Mouse (Mus musculus) MEL (cell line): ENCODE measurements around the gene Shf. TPM values are rescaled to one million over a fixed set of nuclear protein-coding genes. Genes with fewer than 3 reads are reported as not detected.

Experiments
- DNase-seq: peaks from one replicate; pipeline ENCODE4 v3.0.0; 2011; ENCODE audit warnings: low read depth, low spot score
- H3K27ac ChIP-seq: 2 replicates; pipeline ENCODE4 v1.5.1; 2012; ENCODE audit warnings: low read depth, mild to moderate bottlenecking, control low read depth, low read length, moderate library complexity; ENCODE audit not compliant: control insufficient read depth
- H3K27me3 ChIP-seq, 2 experiments: fragments of 150-350 bp in 1 of 2; sonication (generic) in 1 of 2; 2 replicates each; pipeline ENCODE4 v1.6.1; 2012; ENCODE audit warnings: low read length in 2 of 2, mild to moderate bottlenecking in 2 of 2, improper control_type of control experiment in 1 of 2, moderate library complexity in 1 of 2; ENCODE audit not compliant: insufficient read depth in 2 of 2, control insufficient read depth in 1 of 2
- H3K36me3 ChIP-seq, 2 experiments: 2 replicates each; pipeline ENCODE4 v1.6.1; 2012 to 2014; ENCODE audit warnings: low read length in 2 of 2, improper control_type of control experiment in 1 of 2, inconsistent platforms in 1 of 2, mild to moderate bottlenecking in 1 of 2; ENCODE audit not compliant: insufficient read depth in 2 of 2, control insufficient read depth in 1 of 2
- H3K4me1 ChIP-seq, 2 experiments: fragments of 150-350 bp in 1 of 2; sonication (generic) in 1 of 2; 2 replicates each; pipeline ENCODE4 v1.6.1; 2012; ENCODE audit warnings: low read length in 2 of 2, improper control_type of control experiment in 1 of 2, mild to moderate bottlenecking in 1 of 2; ENCODE audit not compliant: insufficient read depth in 2 of 2, control insufficient read depth in 1 of 2
- H3K4me3 ChIP-seq, 2 experiments: fragments of 150-350 bp in 1 of 2; sonication (generic) in 1 of 2; 2 replicates each; pipeline ENCODE4 v1.5.1; 2012; ENCODE audit warnings: low read depth in 2 of 2, low read length in 2 of 2, mild to moderate bottlenecking in 2 of 2, moderate library complexity in 2 of 2, control low read depth in 1 of 2, improper control_type of control experiment in 1 of 2; ENCODE audit not compliant: control insufficient read depth in 1 of 2, insufficient read depth in 1 of 2
- H3K79me2 ChIP-seq: 2 replicates; pipeline ENCODE4 v1.6.1; 2012; ENCODE audit warnings: mild to moderate bottlenecking, low read length, moderate library complexity; ENCODE audit not compliant: control insufficient read depth, poor library complexity, insufficient read depth
- H3K9ac ChIP-seq: 2 replicates; pipeline ENCODE4 v1.6.1; 2012; ENCODE audit warnings: low read depth, mild to moderate bottlenecking, control low read depth, low read length, moderate library complexity; ENCODE audit not compliant: control insufficient read depth, poor library complexity, severe bottlenecking
- H3K9me3 ChIP-seq: fragments of 150-350 bp; sonication (generic); replicated peaks from 2 replicates; pipeline ENCODE4 v1.6.1; 2012; ENCODE audit warnings: mild to moderate bottlenecking, low read length, improper control_type of control experiment, moderate library complexity; ENCODE audit not compliant: insufficient read depth
- BHLHE40 ChIP-seq: IDR thresholded peaks from 2 replicates; pipeline ENCODE4 v1.6.1; 2012; ENCODE audit warnings: low read depth, mild to moderate bottlenecking, inconsistent platforms, low read length, improper control_type of control experiment, borderline replicate concordance
- CTCF ChIP-seq, 3 experiments: IDR thresholded peaks in 2 of 3; conservative IDR thresholded peaks in 1 of 3; 2 replicates each; pipeline ENCODE4 v1.5.1; 2011 to 2012; ENCODE audit warnings: low read length in 3 of 3, low read depth in 2 of 3, mild to moderate bottlenecking in 2 of 3, improper control_type of control experiment in 1 of 3, inconsistent platforms in 1 of 3, mixed read lengths in 1 of 3, moderate library complexity in 1 of 3; ENCODE audit not compliant: control insufficient read depth in 1 of 3, insufficient read depth in 1 of 3, poor library complexity in 1 of 3, severe bottlenecking in 1 of 3
- E2F4 ChIP-seq: IDR thresholded peaks from 2 replicates; pipeline ENCODE4 v1.6.1; 2011; ENCODE audit warnings: low read depth, low read length, improper control_type of control experiment, borderline replicate concordance
- ELF1 ChIP-seq: IDR thresholded peaks from 2 replicates; pipeline ENCODE4 v1.6.1; 2014; ENCODE audit warnings: low read depth, mild to moderate bottlenecking, inconsistent platforms, low read length, improper control_type of control experiment, moderate library complexity
- EP300 ChIP-seq, 2 experiments: IDR thresholded peaks; 2 replicates each; pipeline ENCODE4 v1.6.1; 2011; ENCODE audit warnings: improper control_type of control experiment in 2 of 2, low read length in 2 of 2, low read depth in 1 of 2, mild to moderate bottlenecking in 1 of 2
- ETS1 ChIP-seq: IDR thresholded peaks from 2 replicates; pipeline ENCODE4 v1.6.1; 2012; ENCODE audit warnings: low read depth, mild to moderate bottlenecking, inconsistent platforms, low read length, improper control_type of control experiment, moderate library complexity
- HCFC1 ChIP-seq: IDR thresholded peaks from 2 replicates; pipeline ENCODE4 v1.6.1; 2012; ENCODE audit warnings: low read depth, mild to moderate bottlenecking, inconsistent platforms, low read length, improper control_type of control experiment, moderate library complexity
- KAT2A ChIP-seq: conservative IDR thresholded peaks from 2 replicates; pipeline ENCODE4 v1.6.1; 2012; ENCODE audit warnings: low read depth, low read length, improper control_type of control experiment, inconsistent platforms
- MAFK ChIP-seq: IDR thresholded peaks from 2 replicates; pipeline ENCODE4 v1.6.1; 2011; ENCODE audit warnings: low read depth, mild to moderate bottlenecking, low read length, improper control_type of control experiment, borderline replicate concordance
- MAZ ChIP-seq: IDR thresholded peaks from 2 replicates; pipeline ENCODE4 v1.6.1; 2012; ENCODE audit warnings: low read depth, mild to moderate bottlenecking, inconsistent platforms, low read length, improper control_type of control experiment
- MXI1 ChIP-seq: IDR thresholded peaks from 2 replicates; pipeline ENCODE4 v1.6.1; 2011; ENCODE audit warnings: mild to moderate bottlenecking, low read depth, low read length, improper control_type of control experiment
- MYC ChIP-seq: IDR thresholded peaks from 2 replicates; pipeline ENCODE4 v1.6.1; 2011; ENCODE audit warnings: low read depth, mild to moderate bottlenecking, low read length, improper control_type of control experiment, moderate library complexity
- RCOR1 ChIP-seq: IDR thresholded peaks from 2 replicates; pipeline ENCODE4 v1.6.1; 2012; ENCODE audit warnings: low read depth, mild to moderate bottlenecking, inconsistent platforms, low read length, improper control_type of control experiment
- SMC3 ChIP-seq: IDR thresholded peaks from 2 replicates; pipeline ENCODE4 v1.6.1; 2011; ENCODE audit warnings: low read depth, low read length, improper control_type of control experiment
- UBTF ChIP-seq: IDR thresholded peaks from 2 replicates; pipeline ENCODE4 v1.6.1; 2012; ENCODE audit warnings: low read depth, mild to moderate bottlenecking, inconsistent platforms, low read length, improper control_type of control experiment, moderate library complexity, borderline replicate concordance; ENCODE audit not compliant: insufficient read depth
- USF1 ChIP-seq: IDR thresholded peaks from 2 replicates; pipeline ENCODE4 v1.6.1; 2014; ENCODE audit warnings: low read depth, mild to moderate bottlenecking, inconsistent platforms, low read length, improper control_type of control experiment, moderate library complexity
- polyA plus RNA-seq, 2 experiments: library from polyadenylated mRNA; stranded (reverse) in 1 of 2; unstranded in 1 of 2; fragments of >175 nt in 1 of 2; fragments of >200 nt in 1 of 2; gene quantifications; 2 replicates each; pipeline versions ENCODE4 v1.2.1 to v1.2.4; 2012; ENCODE audit warnings: low replicate concordance in 2 of 2, low read depth in 1 of 2; ENCODE audit not compliant: insufficient read length in 2 of 2, insufficient read depth in 1 of 2, missing spikeins in 1 of 2
- total RNA-seq: library from RNA; depleted of rRNA; stranded (reverse); fragments of 300-350 nt; gene quantifications from 2 replicates; pipeline ENCODE4 v1.2.3, GENCODE M21; 2012

The Shf gene
- total and polyA plus RNA-seq, 3 experiments = 4.3 to 9.7 TPM; not detected in 1

- TF ChIP-seq E2F4 = no peak
- TF ChIP-seq EP300 (IDR thresholded peaks at IDR 0.05; ENCODE audit: low read depth in 1 of 2, low read length in 2 of 2) = no peak
- TF ChIP-seq, all 39 proteins: peak for 11
These were observed 66.3 kb downstream of the Shf start (continued) for GRCm38 (mm10) chr2:122302574-122303241.

DNA sequence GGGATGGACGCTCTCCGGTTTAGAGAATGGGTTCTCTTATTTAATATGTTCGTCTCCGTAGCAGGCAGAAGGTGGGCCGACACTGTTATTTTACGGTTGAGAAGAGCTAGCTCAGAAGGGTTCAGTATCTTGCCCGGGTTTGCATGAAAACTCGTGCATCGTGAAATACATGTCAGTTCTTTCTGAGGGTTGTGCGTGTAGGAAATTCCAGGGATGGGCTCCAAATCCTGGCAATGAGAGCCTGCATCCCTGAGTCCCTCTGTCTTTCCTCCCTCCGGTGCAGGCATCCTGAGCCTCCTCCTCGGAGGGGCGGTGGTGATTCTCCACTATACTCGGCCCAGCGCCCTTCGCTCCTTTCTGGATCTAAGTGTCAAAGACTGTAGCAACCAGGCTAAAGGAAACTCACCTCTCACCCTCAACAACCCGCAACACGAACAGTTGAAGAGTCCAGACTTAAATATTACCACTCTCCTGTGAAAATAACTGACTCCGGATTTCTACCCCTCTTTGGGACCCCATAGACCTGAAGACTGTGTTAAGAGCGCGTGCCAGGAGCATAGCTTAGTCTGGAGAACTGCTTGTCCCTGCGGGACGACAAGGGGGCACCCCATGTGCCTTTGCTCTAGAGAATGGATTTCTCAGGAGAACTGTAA lies 66.9 kb downstream of the Shf start:
- H3K4me3 ChIP-seq = no peak overlapping the region
- no peak overlapping the region for H3K9ac ChIP-seq
- H3K9me3 ChIP-seq = no peaks in the 10 kb centered on the region
- H3K4me1 ChIP-seq = no peaks in the 10 kb centered on the region
- H3K36me3 ChIP-seq = no peaks in the 10 kb centered on the region
- no peak for TF ChIP-seq ETS1
- TF ChIP-seq E2F4 = no peak
- no peak for TF ChIP-seq RCOR1
- no peak for TF ChIP-seq UBTF
- TF ChIP-seq HCFC1 = no peak
- no peak for TF ChIP-seq EP300 (IDR thresholded peaks at IDR 0.05; ENCODE audit: low read depth in 1 of 2, low read length in 2 of 2)
- TF ChIP-seq, all 39 proteins: peak for 0
- no peak overlapping the region for H3K27ac ChIP-seq
- no peaks in the 10 kb centered on the region for H3K79me2 ChIP-seq
- H3K27me3 ChIP-seq = no peaks in the 10 kb centered on the region; a peak in 2 of 4 replicates
- no peak for DNase-seq

- TF ChIP-seq UBTF (no peak), BHLHE40 (no peak), USF1 (no peak), SMC3 (no peak), MXI1 (no peak), CTCF (IDR thresholded peaks at IDR 0.05 in 2 of 3, conservative IDR thresholded peaks at IDR 0.05 in 1 of 3; ENCODE audit: control insufficient read depth in 1 of 3, insufficient read depth in 1 of 3, low read depth in 2 of 3, low read length in 3 of 3, poor library complexity in 1 of 3, severe bottlenecking in 1 of 3) (no peak), MYC (no peak), MAFK (no peak), ELF1 (no peak), KAT2A (no peak), MAZ (no peak), E2F4 (no peak)
- no peaks in the 10 kb centered on the region; a peak in 1 of 4 replicates for H3K27me3 ChIP-seq
- H3K36me3 ChIP-seq = no peaks in the 10 kb centered on the region
- no peak for DNase-seq
- H3K4me1 ChIP-seq = no peaks in the 10 kb centered on the region
- no peak overlapping the region for H3K4me3 ChIP-seq
- H3K9ac ChIP-seq = no peak overlapping the region
- no peaks in the 10 kb centered on the region for H3K79me2 ChIP-seq
- H3K9me3 ChIP-seq = no peaks in the 10 kb centered on the region
- no peak overlapping the region for H3K27ac ChIP-seq
These were observed 67.7 kb downstream of the Shf start for GRCm38 (mm10) chr2:122301081-122301920.
